Mouse (Mus musculus) forebrain, embryonic 15.5 days (tissue): ENCODE results near the gene Fig4. TPM values are rescaled to one million over a fixed set of nuclear protein-coding genes. Genes with fewer than 3 reads are reported as not detected.

Experiments
- ATAC-seq: fragments of 200-750 bp; cut with Nextera tagmentation; replicated peaks from 2 replicates; pipeline ENCODE4 v1.8.0; 2017; ENCODE audit warnings: mild to moderate bottlenecking, moderate TSS enrichment, moderate library complexity
- H3K27ac ChIP-seq: fragments of 300-500 bp; sonication (generic); replicated peaks from 2 replicates; pipeline ENCODE4 v1.5.1; 2015; ENCODE audit warnings: mild to moderate bottlenecking, inconsistent platforms
- H3K27me3 ChIP-seq: fragments of 300-500 bp; sonication (generic); 2 replicates; pipeline ENCODE4 v1.6.1; 2015; ENCODE audit warnings: inconsistent platforms
- H3K36me3 ChIP-seq: fragments of 300-500 bp; sonication (generic); 2 replicates; pipeline ENCODE4 v1.6.1; 2015; ENCODE audit warnings: mild to moderate bottlenecking, inconsistent platforms
- H3K4me1 ChIP-seq: fragments of 300-500 bp; sonication (generic); 2 replicates; pipeline ENCODE4 v1.6.1; 2015; ENCODE audit warnings: inconsistent platforms
- H3K4me2 ChIP-seq: fragments of 300-500 bp; sonication (generic); replicated peaks from 2 replicates; pipeline ENCODE4 v1.6.1; 2015; ENCODE audit warnings: mild to moderate bottlenecking, inconsistent platforms
- H3K4me3 ChIP-seq: fragments of 300-500 bp; sonication (generic); 2 replicates; pipeline ENCODE4 v1.5.1; 2015; ENCODE audit warnings: mild to moderate bottlenecking, inconsistent platforms
- H3K9ac ChIP-seq: fragments of 300-500 bp; sonication (generic); replicated peaks from 2 replicates; pipeline ENCODE4 v1.6.1; 2015; ENCODE audit warnings: mild to moderate bottlenecking, inconsistent platforms
- H3K9me3 ChIP-seq: fragments of 300-500 bp; sonication (generic); 2 replicates; pipeline ENCODE4 v1.6.1; 2016; ENCODE audit warnings: inconsistent platforms
- WGBS: fragments of 180-500 bp; shearing (Covaris S2); methylation state at CpG from one replicate; pipeline ENCODE4 v1.1.7; 2015; ENCODE audit warnings: mixed read lengths; 5-methylcytosine and 5-hydroxymethylcytosine counted together
- polyA plus RNA-seq: library from polyadenylated mRNA; unstranded; fragments of >200 nt; fragmentation: Nextera tagmentation; extraction: Ambion mirVana; gene quantifications from 2 replicates; pipeline ENCODE4 v1.2.1, GENCODE M21; 2015

The Fig4 gene
- polyA plus RNA-seq, 1 experiment from 2014 or later: 33.5 TPM

DNA sequence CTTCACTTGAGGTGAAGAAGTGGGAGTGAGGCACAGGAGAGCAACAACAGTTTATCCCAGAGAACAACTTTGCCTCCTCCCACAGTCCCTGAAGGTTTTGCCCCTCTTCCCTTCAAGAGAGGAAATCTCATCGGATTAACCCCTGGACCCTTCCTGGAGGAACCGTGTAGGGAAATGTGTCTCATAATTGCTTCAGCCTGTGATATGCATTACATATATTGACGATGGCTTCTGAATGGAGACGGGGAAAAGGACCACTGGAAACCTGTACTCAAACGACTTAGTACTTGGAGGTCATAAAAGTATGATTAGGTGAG is 52.4 kb downstream of the Fig4 start:
- Histone ChIP-seq H3K27me3 (no peaks in the 10 kb centered on the region), H3K4me2 (no peak overlapping the region), H3K27ac (no peak overlapping the region), H3K9ac (no peak overlapping the region), H3K36me3 (peaks cover 8% of the 10 kb centered on the region), H3K9me3 (no peaks in the 10 kb centered on the region), H3K4me3 (no peak overlapping the region), H3K4me1 (no peaks in the 10 kb centered on the region)
- WGBS: 81% methylated on average over 5 of the region's 5 CpGs
- ATAC-seq: no peak

DNA sequence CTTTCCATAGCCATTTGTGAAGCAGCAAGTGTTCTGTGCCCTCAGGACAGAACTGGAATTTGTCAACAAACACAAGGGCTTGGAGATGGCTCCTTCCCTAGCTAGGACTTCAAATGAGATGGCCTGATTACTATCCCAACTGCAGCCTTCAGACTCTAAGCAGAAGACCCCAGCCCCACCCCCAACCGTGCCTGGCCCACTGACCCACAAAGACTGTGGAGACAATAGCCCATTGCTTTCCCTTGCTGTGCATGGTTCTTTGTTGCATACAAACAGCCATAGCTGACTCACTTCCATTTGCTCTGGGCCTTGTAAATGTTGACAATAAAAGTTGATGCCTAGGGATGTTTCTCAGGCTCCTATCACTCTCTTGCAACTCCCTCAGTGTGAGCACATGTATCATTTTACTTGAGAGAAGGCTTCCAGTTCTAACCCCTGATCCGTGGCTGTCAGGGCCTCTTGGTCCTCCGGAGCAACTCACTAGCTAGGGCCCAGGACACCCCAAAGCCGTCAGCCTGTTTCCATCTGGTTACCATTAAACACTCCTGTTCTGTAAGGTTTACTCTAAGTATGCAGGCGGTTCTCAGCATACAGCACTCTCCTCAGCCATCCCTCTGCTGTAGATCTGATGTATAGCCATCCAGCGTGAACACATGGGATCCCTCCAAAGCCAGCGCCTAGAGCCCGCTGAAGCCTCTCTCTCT is 52.9 kb downstream of the Fig4 start:
- Histone ChIP-seq H3K36me3 (peaks cover 6% of the 10 kb centered on the region), H3K27me3 (no peaks in the 10 kb centered on the region), H3K4me3 (no peak overlapping the region), H3K4me1 (no peaks in the 10 kb centered on the region), H3K4me2 (no peak overlapping the region), H3K27ac (no peak overlapping the region), H3K9me3 (no peaks in the 10 kb centered on the region), H3K9ac (no peak overlapping the region)
- no peak for ATAC-seq
- WGBS: 66% methylated on average over 8 of the region's 8 CpGs

DNA sequence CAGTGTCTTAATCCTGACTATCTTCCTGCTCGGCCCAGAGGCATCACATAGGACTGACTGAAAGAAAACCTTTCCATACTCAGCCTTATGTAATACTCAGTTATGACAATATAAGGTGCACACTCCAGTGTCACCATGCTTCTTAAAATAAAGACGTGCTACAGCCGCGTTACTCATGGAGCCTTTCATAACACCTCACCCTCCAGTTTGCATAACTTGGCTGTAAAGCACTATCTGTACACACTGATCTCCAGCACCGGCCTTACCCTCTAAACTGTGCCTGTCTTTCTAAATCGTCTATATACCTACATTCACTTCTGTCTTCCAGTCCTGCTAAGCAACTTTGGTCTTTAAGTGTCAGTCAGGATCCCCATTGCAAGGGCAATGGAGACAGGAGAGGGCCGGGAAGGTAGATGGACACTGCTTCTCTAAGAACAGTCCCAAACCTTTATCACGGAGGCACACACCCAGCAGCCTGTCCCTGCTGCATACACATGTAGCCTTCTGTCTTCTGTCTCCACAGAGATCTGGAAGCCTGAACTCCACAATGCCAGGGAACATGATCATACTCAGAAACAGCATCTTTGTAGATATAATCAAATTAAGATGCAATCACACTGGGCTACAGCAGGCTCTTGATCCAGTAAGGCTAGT is 53.9 kb downstream of the Fig4 start:
- ATAC-seq: no peak
- 93% methylated on average over 8 of the region's 8 CpGs for WGBS

DNA sequence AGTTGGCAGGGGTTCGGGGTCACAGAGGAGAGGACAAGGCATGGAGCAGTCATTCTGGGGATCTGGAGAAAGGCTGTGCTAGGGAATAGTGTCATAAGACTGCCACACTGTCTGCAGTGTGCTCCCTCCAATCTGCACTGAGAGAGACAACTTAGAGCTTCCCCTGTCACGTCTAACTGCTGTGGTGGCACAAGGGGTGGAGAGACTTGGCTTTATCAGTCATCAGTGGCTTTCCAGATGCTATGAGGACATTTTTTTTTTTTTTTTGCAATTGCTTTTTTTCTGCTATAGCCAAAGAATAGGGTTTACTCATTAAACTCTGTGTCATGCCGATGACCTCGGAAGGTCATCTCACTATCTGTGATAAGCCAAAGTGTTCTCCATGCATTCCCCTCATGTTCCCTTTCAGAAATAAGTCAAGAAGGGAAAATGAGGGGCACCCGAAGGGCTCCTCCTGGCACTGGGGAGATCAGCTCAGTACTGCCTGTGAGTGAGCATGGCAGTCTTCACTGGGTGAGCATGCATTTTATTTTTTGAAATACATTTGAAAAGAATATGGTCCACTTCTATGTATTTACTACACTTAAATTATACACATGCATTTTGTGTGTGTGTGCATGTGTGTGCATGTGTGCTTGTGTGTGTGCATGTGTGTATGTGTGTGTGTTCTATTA is 55.1 kb downstream of the Fig4 start:
- no peaks in the 10 kb centered on the region; the same call in none of the 2 replicates for H3K36me3 ChIP-seq
- H3K4me2 ChIP-seq: no peak overlapping the region
- no peaks in the 10 kb centered on the region for H3K4me1 ChIP-seq
- 88% methylated on average over 5 of the region's 5 CpGs for WGBS
- H3K27me3 ChIP-seq: no peaks in the 10 kb centered on the region
- no peaks in the 10 kb centered on the region for H3K9me3 ChIP-seq
- no peak overlapping the region for H3K9ac ChIP-seq
- H3K4me3 ChIP-seq: no peak overlapping the region
- no peak overlapping the region for H3K27ac ChIP-seq
- no peak for ATAC-seq

More for the DNA sequence above, 53.9 kb downstream of the Fig4 start:
- Histone ChIP-seq H3K9ac (no peak overlapping the region), H3K4me1 (no peaks in the 10 kb centered on the region), H3K4me3 (no peak overlapping the region), H3K9me3 (no peaks in the 10 kb centered on the region), H3K4me2 (no peak overlapping the region), H3K27me3 (no peaks in the 10 kb centered on the region), H3K36me3 (peaks cover 6% of the 10 kb centered on the region), H3K27ac (no peak overlapping the region)

DNA sequence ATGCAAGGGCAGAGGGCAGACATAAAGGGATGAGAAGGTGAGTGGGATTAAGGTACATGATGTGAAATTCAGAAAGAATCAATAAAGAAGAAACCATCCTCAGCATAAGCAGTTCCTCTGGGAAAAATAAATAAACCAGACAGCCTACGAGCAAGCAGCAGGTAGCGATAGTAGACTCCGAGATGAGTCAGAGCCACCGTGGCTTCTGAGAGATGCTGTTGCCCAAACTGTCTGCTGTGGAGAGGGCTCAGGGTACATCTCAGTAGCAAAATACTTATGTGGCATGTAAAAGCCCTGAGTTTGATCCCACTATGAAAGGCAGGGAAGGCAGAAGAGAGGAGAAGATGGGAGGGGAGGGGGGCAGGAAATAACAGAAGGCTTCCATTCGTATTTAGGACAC is 56.9 kb downstream of the Fig4 start:
- H3K4me3 ChIP-seq: no peak overlapping the region
- H3K9me3 ChIP-seq: no peaks in the 10 kb centered on the region
- H3K4me2 ChIP-seq: no peak overlapping the region
- no peaks in the 10 kb centered on the region; the same call in none of the 2 replicates for H3K36me3 ChIP-seq
- H3K27ac ChIP-seq: no peak overlapping the region
- no peak for ATAC-seq
- H3K27me3 ChIP-seq: no peaks in the 10 kb centered on the region
- no peak overlapping the region for H3K9ac ChIP-seq
- 87% methylated on average over 5 of the region's 5 CpGs for WGBS
- H3K4me1 ChIP-seq: no peaks in the 10 kb centered on the region

DNA sequence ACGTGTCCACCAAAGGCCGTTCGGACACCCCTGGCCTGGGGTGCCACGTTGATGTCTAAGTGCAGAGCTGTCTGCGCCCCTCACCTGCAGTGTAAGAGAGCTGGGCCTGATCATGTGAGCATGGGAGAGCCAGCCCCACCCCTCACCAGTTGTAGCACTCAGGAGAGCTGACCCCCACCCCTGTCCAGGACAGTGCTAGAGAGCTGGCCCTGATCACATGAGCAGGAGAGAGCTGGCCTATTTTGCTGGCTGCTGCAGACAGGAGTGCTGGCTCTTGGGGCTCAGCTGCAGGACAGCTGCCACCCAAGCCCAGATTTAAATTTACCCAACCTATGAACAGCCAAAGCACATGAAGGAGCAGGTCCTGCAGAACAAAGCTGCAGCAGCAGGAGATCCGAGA is 57.6 kb downstream of the Fig4 start:
- H3K9ac ChIP-seq: no peak overlapping the region
- H3K4me1 ChIP-seq: no peaks in the 10 kb centered on the region
- H3K27me3 ChIP-seq: no peaks in the 10 kb centered on the region
- H3K9me3 ChIP-seq: no peaks in the 10 kb centered on the region
- H3K4me2 ChIP-seq: no peak overlapping the region
- 0 out of 2 replicates have a peak, but pooled peaks have one; percentile 23 for ATAC-seq
- H3K27ac ChIP-seq: no peak overlapping the region
- no peaks in the 10 kb centered on the region; the same call in none of the 2 replicates for H3K36me3 ChIP-seq
- H3K4me3 ChIP-seq: no peak overlapping the region
- 84% methylated on average over 6 of the region's 6 CpGs for WGBS

DNA sequence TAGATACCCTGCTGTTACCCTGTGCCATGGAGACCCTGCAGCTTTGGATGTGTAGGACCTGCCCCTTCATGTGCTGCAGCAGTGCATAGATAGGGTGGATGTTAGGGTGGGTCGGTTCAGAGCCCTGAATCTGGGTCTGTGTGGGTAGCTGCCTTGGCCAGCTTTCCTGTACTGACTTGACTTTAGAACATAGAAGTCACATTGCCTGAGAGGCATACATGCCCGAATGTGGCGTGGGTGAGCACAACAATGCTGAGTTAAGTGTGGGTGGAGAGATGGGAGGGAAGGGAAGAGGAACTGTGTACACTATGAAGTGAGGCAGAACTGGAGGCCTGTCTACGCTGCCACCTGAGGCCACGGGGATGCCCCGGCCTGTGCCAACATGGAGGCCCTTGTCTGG is 58.0 kb downstream of the Fig4 start:
- no peak for ATAC-seq
- WGBS: 87% methylated on average over 6 of the region's 6 CpGs
- peaks cover 3% of the 10 kb centered on the region for H3K36me3 ChIP-seq

DNA sequence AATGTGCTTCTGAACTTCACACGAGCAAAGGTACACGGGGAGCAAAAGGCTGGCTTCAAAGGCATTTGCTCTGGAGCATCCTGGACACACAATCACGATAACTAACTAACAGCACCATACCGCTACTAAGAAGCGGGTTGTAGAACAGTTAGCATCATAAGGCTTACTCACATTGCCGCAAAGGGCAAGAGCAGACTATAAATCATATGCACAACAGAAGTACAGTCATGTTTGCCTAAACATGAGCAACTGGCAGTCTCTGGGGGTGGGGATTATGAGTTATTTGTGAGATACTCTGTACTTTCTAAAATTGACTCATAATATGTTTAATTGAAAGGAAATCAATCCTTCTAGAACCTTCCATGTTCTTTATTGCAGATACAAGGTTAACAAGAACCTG is 59.1 kb downstream of the Fig4 start:
- Histone ChIP-seq H3K9me3 (no peaks in the 10 kb centered on the region), H3K4me3 (no peak overlapping the region), H3K4me1 (no peaks in the 10 kb centered on the region), H3K27ac (no peak overlapping the region), H3K27me3 (no peaks in the 10 kb centered on the region), H3K4me2 (no peak overlapping the region), H3K36me3 (peaks cover 11% of the 10 kb centered on the region), H3K9ac (no peak overlapping the region)
- no peak for ATAC-seq
- 96% methylated on average over 6 of the region's 6 CpGs for WGBS

More for the DNA sequence above, 58.0 kb downstream of the Fig4 start:
- H3K9ac ChIP-seq: no peak overlapping the region
- H3K4me1 ChIP-seq: no peaks in the 10 kb centered on the region
- no peaks in the 10 kb centered on the region for H3K27me3 ChIP-seq
- no peak overlapping the region for H3K4me2 ChIP-seq
- no peak overlapping the region for H3K27ac ChIP-seq
- no peak overlapping the region for H3K4me3 ChIP-seq
- H3K9me3 ChIP-seq: no peaks in the 10 kb centered on the region

DNA sequence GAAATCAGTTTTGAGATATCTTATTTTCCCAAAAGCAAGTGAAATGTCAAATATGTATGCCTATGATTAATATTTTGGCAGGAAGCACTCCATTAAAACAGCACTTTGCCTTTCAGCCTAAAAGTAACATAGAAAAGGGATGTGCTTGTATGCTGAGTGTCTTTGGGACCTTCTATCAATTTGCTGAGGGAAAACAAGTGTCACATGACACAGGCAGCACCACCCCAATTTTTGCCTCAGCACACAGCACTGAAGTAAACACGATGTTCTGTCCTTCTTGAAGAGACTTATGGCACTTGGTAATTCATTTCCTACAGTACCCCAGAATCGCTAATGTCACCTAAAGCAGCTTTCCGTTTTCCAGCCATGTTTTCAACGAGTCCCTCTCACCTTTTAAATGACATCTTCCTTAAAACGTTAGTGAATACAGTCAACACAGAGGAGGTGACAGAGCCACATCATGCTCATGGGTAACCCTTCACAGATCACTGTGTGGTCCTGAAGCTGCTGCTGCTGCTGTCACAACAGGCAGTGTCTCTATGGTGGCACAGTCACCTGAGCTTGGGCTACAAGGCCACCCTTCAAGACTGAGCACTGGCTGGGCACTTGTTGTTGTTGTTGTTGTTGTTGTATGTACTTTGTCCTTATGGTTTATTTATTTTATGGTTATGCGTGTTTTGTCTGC is 61.4 kb downstream of the Fig4 start:
- H3K4me1 ChIP-seq: no peaks in the 10 kb centered on the region
- H3K36me3 ChIP-seq: peaks cover 11% of the 10 kb centered on the region
- H3K4me3 ChIP-seq: no peak overlapping the region
- no peak overlapping the region for H3K27ac ChIP-seq
- no peak overlapping the region for H3K9ac ChIP-seq
- 84% methylated on average over 6 of the region's 6 CpGs for WGBS
- ATAC-seq: no peak
- H3K27me3 ChIP-seq: no peaks in the 10 kb centered on the region
- no peak overlapping the region for H3K4me2 ChIP-seq
- no peaks in the 10 kb centered on the region for H3K9me3 ChIP-seq

DNA sequence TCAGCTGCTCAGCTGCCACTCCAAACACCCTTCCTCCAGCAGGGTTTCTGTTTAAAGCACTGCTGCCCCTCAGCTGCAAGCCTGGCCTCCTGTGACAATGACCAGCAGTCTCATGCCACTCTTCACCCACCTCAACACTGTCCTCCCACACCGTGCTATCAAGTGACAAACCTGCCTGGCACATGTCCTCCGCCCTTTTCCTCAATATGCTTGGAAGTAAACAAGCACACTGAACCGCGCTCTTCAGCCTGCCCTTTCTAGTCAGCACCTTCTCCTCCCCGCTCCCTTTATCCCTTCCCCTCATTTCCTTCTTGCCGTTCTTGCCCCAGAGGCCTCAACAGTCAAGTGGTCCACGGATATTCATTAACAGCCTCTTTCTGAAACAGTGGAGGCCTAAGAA is 62.0 kb downstream of the Fig4 start:
- Histone ChIP-seq H3K9ac (no peak overlapping the region), H3K4me2 (no peak overlapping the region), H3K4me1 (no peaks in the 10 kb centered on the region), H3K9me3 (no peaks in the 10 kb centered on the region), H3K4me3 (no peak overlapping the region), H3K27ac (no peak overlapping the region), H3K36me3 (peaks cover 11% of the 10 kb centered on the region), H3K27me3 (no peaks in the 10 kb centered on the region)
- 72% methylated on average over 7 of the region's 7 CpGs for WGBS
- ATAC-seq: no peak

DNA sequence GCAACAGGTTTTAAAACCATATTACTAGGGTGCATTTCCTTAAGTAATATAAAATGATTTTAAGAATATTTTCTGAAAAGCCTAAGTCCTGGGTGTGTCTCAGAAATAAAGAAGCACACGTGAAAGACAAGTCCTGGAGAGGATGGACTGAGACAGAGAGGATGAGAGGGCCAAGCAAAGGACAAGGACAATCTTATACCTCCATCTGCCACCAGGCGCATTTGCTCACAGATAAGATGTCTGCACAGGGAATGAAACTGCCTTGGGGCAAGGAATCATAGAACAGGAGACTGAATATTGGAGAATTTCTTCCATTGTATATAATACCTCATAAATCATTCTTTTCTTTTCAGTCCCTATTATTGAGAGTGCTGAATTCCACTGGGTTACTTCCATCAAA is 67.0 kb downstream of the Fig4 start:
- H3K9me3 ChIP-seq: no peaks in the 10 kb centered on the region
- no peaks in the 10 kb centered on the region for H3K4me1 ChIP-seq
- no peak for ATAC-seq
- H3K36me3 ChIP-seq: peaks cover 11% of the 10 kb centered on the region
- H3K27me3 ChIP-seq: no peaks in the 10 kb centered on the region
- no peak overlapping the region for H3K27ac ChIP-seq
- H3K4me2 ChIP-seq: no peak overlapping the region
- H3K4me3 ChIP-seq: no peak overlapping the region
- no peak overlapping the region for H3K9ac ChIP-seq
- 94% methylated on average over 2 of the region's 2 CpGs for WGBS

DNA sequence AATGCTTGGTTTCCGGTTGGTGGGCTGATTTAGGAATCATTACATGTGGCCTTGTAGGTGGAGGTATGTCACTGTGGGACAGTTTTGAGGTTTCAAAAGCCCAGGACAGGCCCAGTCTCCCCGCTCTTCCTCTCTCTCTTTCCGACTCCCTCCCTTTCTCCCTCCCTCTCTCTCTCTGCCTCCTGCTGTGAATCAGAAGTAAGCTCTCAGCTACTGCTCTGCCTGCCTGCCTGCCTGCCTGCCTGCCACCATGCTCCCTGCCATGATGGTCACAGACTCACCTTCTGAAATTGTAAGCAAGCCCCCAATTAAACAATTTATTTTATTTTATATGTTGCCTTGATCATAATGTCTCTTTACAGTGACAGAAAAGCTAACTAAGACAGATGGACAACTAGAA is 67.5 kb downstream of the Fig4 start:
- Histone ChIP-seq H3K4me1 (no peaks in the 10 kb centered on the region), H3K27ac (no peak overlapping the region), H3K9ac (no peak overlapping the region), H3K36me3 (peaks cover 11% of the 10 kb centered on the region), H3K9me3 (no peaks in the 10 kb centered on the region), H3K27me3 (no peaks in the 10 kb centered on the region), H3K4me2 (no peak overlapping the region), H3K4me3 (no peak overlapping the region)
- WGBS: 83% methylated on average over 3 of the region's 3 CpGs
- no peak for ATAC-seq
